Comparison of ENCODE assay signal across 8 mouse cellular contexts in the genomic region with DNA sequence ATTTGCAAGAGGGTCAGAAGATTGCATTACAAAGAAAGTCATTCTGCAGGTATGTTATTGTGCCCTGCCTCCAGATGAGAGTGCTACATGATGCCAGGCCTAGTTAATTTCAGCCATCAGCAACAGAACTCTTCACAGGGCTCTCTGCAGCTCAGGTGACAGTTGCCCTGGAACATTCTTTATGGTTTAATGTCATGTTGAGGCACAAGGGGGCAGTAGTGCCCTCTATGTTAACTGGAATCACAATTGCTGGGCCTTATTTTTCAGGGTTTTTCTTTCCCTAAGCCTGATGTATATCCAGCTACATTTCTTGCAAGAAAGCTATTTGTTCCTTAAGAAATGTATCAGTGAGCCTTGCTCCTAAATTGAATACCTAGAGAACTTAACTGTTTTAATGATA.
DNase-seq lines count a peak whose midpoint lies in the region; ATAC-seq and TF ChIP-seq lines count a peak whose summit lies in the region.

No protein-coding gene starts in this region.

- no peaks in the 10 kb centered on the region for H3K9me3 ChIP-seq in E14TG2a.4 (ENCODE audit: low read length)

- intact Hi-C loops in gastrocnemius, postnatal 14 days (cut with DNase I; ENCODE audit: low total_unique reads): no loop called here
- intact Hi-C loops in left cerebral cortex, postnatal 10 days (cut with DNase I): loop anchor here (10.0 kb wide), 2 partner anchors 294 to 634 kb away; no protein-coding TSS in a partner anchor

- ATAC-seq in frontal cortex, adult (ENCODE audit: low TSS enrichment): peak; percentile 91
- no peak for ATAC-seq in inflammation-experienced regulatory T-cells, adult 6 months

- no peaks in the 10 kb centered on the region for H3K4me1 ChIP-seq in E14TG2a.4 (replicated peaks; ENCODE audit: low read depth, low read length)

- DNase-seq in gastrocnemius, postnatal 10 days: peak; percentile 12
- no peak for DNase-seq in gastrocnemius, postnatal 14 days
- peak; percentile 50 to 63 for DNase-seq in cerebellum, adult 18-20 months
- DNase-seq in left cerebral cortex, postnatal 10 days (ENCODE audit: extremely low spot score in 1 of 2, low spot score in 2 of 2): peak; percentile 23 to 43
- peak; percentile 79 for DNase-seq in retina, embryonic 14.5 days (ENCODE audit: low spot score)

- no peaks in the 10 kb centered on the region for H3K36me3 ChIP-seq in E14TG2a.4 (ENCODE audit: insufficient read depth, low read length)

- peak; percentile 53 for TF ChIP-seq CTCF in E14TG2a.4 (conservative IDR thresholded peaks at IDR 0.05; ENCODE audit: low read length)

- no peaks in the 10 kb centered on the region for H3K27me3 ChIP-seq in E14TG2a.4 (ENCODE audit: insufficient read depth, low read length)

- no peak overlapping the region for H3K4me3 ChIP-seq in E14TG2a.4 (replicated peaks; ENCODE audit: low read length)
